Mouse (Mus musculus): ENCODE data around the gene Eps15.
A peak's percentile ranks its signal among the peaks of the same experiment; 100 is the strongest.
"Not testable (repeated sequence)": the region's sequence is repeated elsewhere in the genome, so short reads cannot be mapped to it uniquely, and the experiment has no call there.

Eps15 gene

GRCm38 (mm10) chr4:109401176-109401689, 121.2 kb downstream of the Eps15 start:
- DNase-seq (ENCODE audit: low spot score) = no peak

GRCm38 (mm10) chr4:109404908-109405307, 124.8 kb downstream of the Eps15 start:
- not testable (repeated sequence) for DNase-seq (ENCODE audit: low spot score)

- DNase-seq (ENCODE audit: low spot score) = no peak
Measured at GRCm38 (mm10) chr4:109405415-109405814, 125.3 kb downstream of the Eps15 start.

- peak; percentile 86 for DNase-seq (ENCODE audit: low spot score)
Measured at GRCm38 (mm10) chr4:109406054-109406485, 126.0 kb downstream of the Eps15 start.

GRCm38 (mm10) chr4:109406486-109407175, 126.6 kb downstream of the Eps15 start, which contains the start of gene Ttc39a:
Ttc39a (plus strand) TSS chr4:109406623.
- peak; percentile 76 for DNase-seq (ENCODE audit: low spot score)

GRCm38 (mm10) chr4:109407176-109407520, 127.1 kb downstream of the Eps15 start:
- DNase-seq (ENCODE audit: low spot score) = no peak

GRCm38 (mm10) chr4:109407701-109408485, 127.8 kb downstream of the Eps15 start:
- DNase-seq (ENCODE audit: low spot score) = no peak

GRCm38 (mm10) chr4:109410681-109411376, 130.8 kb downstream of the Eps15 start:
- DNase-seq (ENCODE audit: low spot score) = peak; percentile 23

- DNase-seq (ENCODE audit: low spot score) = no peak
Measured at GRCm38 (mm10) chr4:109411377-109411967, 131.4 kb downstream of the Eps15 start.

- no peak for DNase-seq (ENCODE audit: low spot score)
Measured at GRCm38 (mm10) chr4:109412233-109412632, 132.2 kb downstream of the Eps15 start.

- no peak for DNase-seq (ENCODE audit: low spot score)
Measured at GRCm38 (mm10) chr4:109417998-109418397, 137.9 kb downstream of the Eps15 start.

GRCm38 (mm10) chr4:109419017-109419416, 138.9 kb downstream of the Eps15 start:
- no peak for DNase-seq (ENCODE audit: low spot score)

- no peak for DNase-seq (ENCODE audit: low spot score)
Measured at GRCm38 (mm10) chr4:109419563-109419962, 139.5 kb downstream of the Eps15 start.

- no peak for DNase-seq (ENCODE audit: low spot score)
Measured at GRCm38 (mm10) chr4:109420138-109420795, 140.2 kb downstream of the Eps15 start.

- no peak for DNase-seq (ENCODE audit: low spot score)
Measured at GRCm38 (mm10) chr4:109421608-109422007, 141.5 kb downstream of the Eps15 start.

GRCm38 (mm10) chr4:109422436-109422835, 142.4 kb downstream of the Eps15 start:
- DNase-seq (ENCODE audit: low spot score) = no peak

- DNase-seq (ENCODE audit: low spot score) = no peak
Measured at GRCm38 (mm10) chr4:109423438-109423837, 143.4 kb downstream of the Eps15 start.

GRCm38 (mm10) chr4:109427058-109427457, 147.0 kb downstream of the Eps15 start:
- no peak for DNase-seq (ENCODE audit: low spot score)

GRCm38 (mm10) chr4:109430250-109430649, 150.2 kb downstream of the Eps15 start:
- no peak for DNase-seq (ENCODE audit: low spot score)

GRCm38 (mm10) chr4:109430854-109431253, 150.8 kb downstream of the Eps15 start:
- peak; percentile 62 for DNase-seq (ENCODE audit: low spot score)

GRCm38 (mm10) chr4:109432668-109433375, 152.8 kb downstream of the Eps15 start:
- peak; percentile 53 for DNase-seq (ENCODE audit: low spot score)

Data from yolk sac, embryonic 10.5 days (tissue).